Mouse (Mus musculus) CH12.LX (cell line): ENCODE results near the gene Nob1. TPM values are rescaled to one million over a fixed set of nuclear protein-coding genes. Genes with fewer than 3 reads are reported as not detected.

Source experiments
- DNase-seq: peaks from one replicate; pipeline ENCODE4 v3.0.0-alpha.2; 2013; ENCODE audit errors: extremely low read depth
- H3K27ac ChIP-seq: 2 replicates; pipeline ENCODE4 v1.5.1; 2012; ENCODE audit warnings: low read depth, mild to moderate bottlenecking, control low read depth, moderate library complexity; ENCODE audit not compliant: insufficient read depth
- H3K27me3 ChIP-seq: replicated peaks from 2 replicates; pipeline ENCODE3; 2012; ENCODE audit warnings: inconsistent platforms
- H3K36me3 ChIP-seq, 2 experiments: replicated peaks in 1 of 2; 2 replicates each; pipeline versions ENCODE3 to v1.6.1; 2012; ENCODE audit warnings: inconsistent platforms in 1 of 2, low read length in 1 of 2, mild to moderate bottlenecking in 1 of 2, mixed read lengths in 1 of 2, moderate library complexity in 1 of 2; ENCODE audit not compliant: control insufficient read depth in 1 of 2, insufficient read depth in 1 of 2
- H3K4me1 ChIP-seq, 2 experiments: 2 replicates each; pipeline ENCODE4 v1.6.1; 2012; ENCODE audit warnings: inconsistent platforms in 1 of 2, moderate library complexity in 1 of 2; ENCODE audit not compliant: insufficient read depth in 2 of 2, control insufficient read depth in 1 of 2
- H3K4me2 ChIP-seq: 2 replicates; pipeline ENCODE4 v1.6.1; 2012; ENCODE audit warnings: low read depth, mild to moderate bottlenecking, control low read depth; ENCODE audit not compliant: poor library complexity, insufficient read depth, severe bottlenecking
- H3K4me3 ChIP-seq, 3 experiments: fragments of 150-350 bp in 1 of 3; sonication (generic) in 1 of 3; replicated peaks in 1 of 3; 2 replicates each; pipeline versions ENCODE3 to v1.5.1; 2011 to 2012; ENCODE audit warnings: low read depth in 2 of 3, low read length in 2 of 3, mild to moderate bottlenecking in 2 of 3, moderate library complexity in 2 of 3, control low read depth in 1 of 3, improper control_type of control experiment in 1 of 3, inconsistent platforms in 1 of 3, mixed read lengths in 1 of 3; ENCODE audit not compliant: poor library complexity in 1 of 3
- H3K79me2 ChIP-seq: replicated peaks from 2 replicates; pipeline ENCODE4 v1.6.1; 2012; ENCODE audit warnings: mild to moderate bottlenecking, moderate library complexity; ENCODE audit not compliant: control insufficient read depth, poor library complexity, insufficient read depth, severe bottlenecking; ENCODE audit errors: extremely low read depth
- H3K9ac ChIP-seq: 2 replicates; pipeline ENCODE4 v1.6.1; 2012; ENCODE audit warnings: low read depth, mild to moderate bottlenecking, control low read depth, moderate library complexity; ENCODE audit not compliant: insufficient read depth
- H3K9me3 ChIP-seq: replicated peaks from 2 replicates; pipeline ENCODE3; 2012; ENCODE audit warnings: low read length, inconsistent platforms, mixed read lengths
- BHLHE40 ChIP-seq: IDR thresholded peaks from 2 replicates; pipeline ENCODE4 v1.6.1; 2011; ENCODE audit warnings: mild to moderate bottlenecking, low read depth, low read length, improper control_type of control experiment
- CHD1 ChIP-seq: IDR thresholded peaks from 2 replicates; pipeline ENCODE4 v1.6.1; 2012; ENCODE audit warnings: low read depth, low read length, improper control_type of control experiment, inconsistent platforms
- E2F4 ChIP-seq: IDR thresholded peaks from 2 replicates; pipeline ENCODE4 v1.6.1; 2011; ENCODE audit warnings: low read depth, low read length, improper control_type of control experiment; ENCODE audit not compliant: insufficient replicate concordance
- EP300 ChIP-seq: IDR thresholded peaks from 2 replicates; pipeline ENCODE4 v1.6.1; 2011; ENCODE audit warnings: low read length, improper control_type of control experiment
- ETS1 ChIP-seq: conservative IDR thresholded peaks from 2 replicates; pipeline ENCODE4 v1.6.1; 2012; ENCODE audit warnings: low read depth, mild to moderate bottlenecking, inconsistent platforms, low read length, improper control_type of control experiment, moderate library complexity
- GABPA ChIP-seq: IDR thresholded peaks from 2 replicates; pipeline ENCODE4 v1.6.1; 2012; ENCODE audit warnings: low read depth, low read length, improper control_type of control experiment, inconsistent platforms; ENCODE audit not compliant: insufficient replicate concordance
- IRF4 ChIP-seq: IDR thresholded peaks from 2 replicates; pipeline ENCODE4 v1.6.1; 2014; ENCODE audit warnings: low read depth, mild to moderate bottlenecking, inconsistent platforms, low read length, improper control_type of control experiment
- JUND ChIP-seq: conservative IDR thresholded peaks from 2 replicates; pipeline ENCODE4 v1.6.1; 2011; ENCODE audit warnings: low read depth, low read length, improper control_type of control experiment
- KAT2A ChIP-seq: IDR thresholded peaks from 2 replicates; pipeline ENCODE4 v1.6.1; 2012; ENCODE audit warnings: low read length, improper control_type of control experiment, inconsistent platforms; ENCODE audit not compliant: insufficient replicate concordance
- MAFK ChIP-seq: IDR thresholded peaks from 2 replicates; pipeline ENCODE4 v1.6.1; 2011; ENCODE audit warnings: low read length, improper control_type of control experiment; ENCODE audit not compliant: insufficient replicate concordance
- MAX ChIP-seq: IDR thresholded peaks from 2 replicates; pipeline ENCODE4 v1.6.1; 2011; ENCODE audit warnings: low read length, improper control_type of control experiment
- MYC ChIP-seq: IDR thresholded peaks from 2 replicates; pipeline ENCODE4 v1.6.1; 2011; ENCODE audit warnings: low read depth, mild to moderate bottlenecking, improper control_type of control experiment, low read length
- NRF1 ChIP-seq: IDR thresholded peaks from 2 replicates; pipeline ENCODE4 v1.6.1; 2014; ENCODE audit warnings: low read depth, mild to moderate bottlenecking, inconsistent platforms, low read length, improper control_type of control experiment, moderate library complexity
- RAD21 ChIP-seq: IDR thresholded peaks from 2 replicates; pipeline ENCODE4 v1.6.1; 2011; ENCODE audit warnings: low read depth, mild to moderate bottlenecking, low read length, improper control_type of control experiment, moderate library complexity
- SIN3A ChIP-seq: IDR thresholded peaks from 2 replicates; pipeline ENCODE4 v1.6.1; 2012; ENCODE audit warnings: low read length, improper control_type of control experiment, inconsistent platforms
- SMC3 ChIP-seq: IDR thresholded peaks from 2 replicates; pipeline ENCODE4 v1.6.1; 2011; ENCODE audit warnings: low read depth, low read length, improper control_type of control experiment
- TBP ChIP-seq: conservative IDR thresholded peaks from 2 replicates; pipeline ENCODE4 v1.6.1; 2011; ENCODE audit warnings: low read depth, low read length, improper control_type of control experiment
- USF1 ChIP-seq: IDR thresholded peaks from 2 replicates; pipeline ENCODE4 v1.6.1; 2014; ENCODE audit warnings: low read depth, mild to moderate bottlenecking, inconsistent platforms, low read length, improper control_type of control experiment
- ZKSCAN1 ChIP-seq: IDR thresholded peaks from 2 replicates; pipeline ENCODE4 v1.6.1; 2012; ENCODE audit warnings: low read depth, inconsistent platforms, low read length, improper control_type of control experiment, borderline replicate concordance
- ZMIZ1 ChIP-seq: IDR thresholded peaks from 2 replicates; pipeline ENCODE4 v1.6.1; 2012; ENCODE audit warnings: low read depth, mild to moderate bottlenecking, inconsistent platforms, low read length, improper control_type of control experiment
- dilution Hi-C: fragments of 300-500 bp; cut with MboI; formaldehyde crosslinking; loops from 2 replicates; pipeline ENCODE4 v1.14.3; 2020; ENCODE audit warnings: low sequenced_read_pairs; ENCODE audit not compliant: extremely low pct_unique_long_range_greater_than_20kb, extremely low pct_ligation_motif_present
- in situ Hi-C: fragments of 300-500 bp; cut with MboI; formaldehyde crosslinking; loops from 3 replicates; pipeline ENCODE4 v1.14.3; 2019; ENCODE audit warnings: low sequenced_read_pairs, low pct_ligation_motif_present, low pct_unique_long_range_greater_than_20kb, mixed read lengths
- polyA plus RNA-seq: library from polyadenylated mRNA; unstranded; fragments of >175 nt; gene quantifications from 2 replicates; pipeline ENCODE4 v1.2.1, GENCODE M21; 2012; ENCODE audit warnings: low read depth; ENCODE audit not compliant: insufficient read length
- total RNA-seq, 2 experiments: library from RNA; depleted of rRNA; stranded (reverse); fragments of 300-350 nt in 1 of 2; fragments of >200 nt in 1 of 2; gene quantifications; 2 replicates each; pipeline ENCODE4 v1.2.3; 2012 to 2014

The Nob1 gene
- total and polyA plus RNA-seq, 3 experiments, result 21.4 to 109 (median 73.1) TPM

DNA sequence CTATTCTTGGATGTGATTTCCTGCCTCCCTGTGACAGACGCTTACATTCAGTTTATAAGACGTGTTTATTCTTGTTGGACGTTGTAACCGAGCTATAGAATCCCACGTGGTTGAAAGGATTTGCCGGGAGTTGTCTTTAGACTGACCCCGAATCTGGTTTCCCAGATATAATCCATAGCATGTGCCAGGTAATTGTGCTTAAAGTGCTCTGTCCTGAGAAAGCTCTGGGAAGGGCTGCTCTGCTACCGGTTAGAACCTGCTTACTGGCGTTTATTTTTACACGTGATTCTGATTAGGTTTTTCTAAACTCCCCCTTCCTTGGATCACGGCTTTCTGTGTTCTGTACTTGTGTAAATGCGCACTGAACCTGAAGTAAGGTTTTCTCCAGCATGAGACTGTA is 27.2 kb downstream of the Nob1 start:
- no peak for DNase-seq
- H3K27me3 ChIP-seq, result no peaks in the 10 kb centered on the region
- peaks cover 10 to 37% of the 10 kb centered on the region in 2 experiments; a peak in 3 of 4 replicates for H3K4me1 ChIP-seq
- no peak overlapping the region for H3K9ac ChIP-seq
- no peak overlapping the region for H3K4me2 ChIP-seq
- H3K79me2 ChIP-seq, result no peaks in the 10 kb centered on the region
- H3K27ac ChIP-seq, result no peak overlapping the region
- no peak for TF ChIP-seq MAFK
- TF ChIP-seq E2F4, result no peak
- no peak for TF ChIP-seq ZMIZ1
- TF ChIP-seq SMC3, result no peak
- TF ChIP-seq ETS1, result no peak
- no peak for TF ChIP-seq IRF4
- TF ChIP-seq KAT2A, result no peak
- no peak for TF ChIP-seq BHLHE40
- TF ChIP-seq SIN3A, result no peak
- TF ChIP-seq MAX, result no peak
- TF ChIP-seq EP300, result no peak
- TF ChIP-seq JUND, result no peak
- no peak for TF ChIP-seq TBP
- TF ChIP-seq RAD21, result no peak
- no peak for TF ChIP-seq USF1
- no peak overlapping the region for H3K4me3 ChIP-seq
- H3K36me3 ChIP-seq, result no peaks in the 10 kb centered on the region
- dilution Hi-C loops (no loop called here), in situ Hi-C loops (no loop called here)
- H3K9me3 ChIP-seq, result no peaks in the 10 kb centered on the region

- in situ Hi-C loops, result no loop called here
- TF ChIP-seq CHD1, result no peak
- no peak for TF ChIP-seq ETS1
- TF ChIP-seq KAT2A, result no peak
- no peak for TF ChIP-seq ZKSCAN1
- TF ChIP-seq IRF4, result no peak
- TF ChIP-seq NRF1, result no peak
- no peak for TF ChIP-seq GABPA
- no peak for TF ChIP-seq MYC
Observed at GRCm38 (mm10) chr8:107396106-107396670, 28.7 kb downstream of the Nob1 start.

More at GRCm38 (mm10) chr8:107396106-107396670, 28.7 kb downstream of the Nob1 start:
- Histone ChIP-seq H3K27ac (no peak overlapping the region), H3K4me1 (peaks cover 5 to 24% of the 10 kb centered on the region in 2 experiments; a peak in 3 of 4 replicates), H3K36me3 (peaks cover 0 to under 1% of the 10 kb centered on the region in 2 experiments), H3K79me2 (no peaks in the 10 kb centered on the region), H3K9me3 (no peaks in the 10 kb centered on the region), H3K27me3 (no peaks in the 10 kb centered on the region), H3K4me2 (no peak overlapping the region), H3K9ac (no peak overlapping the region), H3K4me3 (no peak overlapping the region)
- dilution Hi-C loops, result no loop called here
- no peak for DNase-seq
